Mouse (Mus musculus): ENCODE results near the gene Srrt.

Gene Srrt

GRCm38 (mm10) chr5:137307071-137307912, at the start of gene Srrt:
Gene Srrt, minus strand, starts transcription at chr5:137307674.
- DNase-seq (ENCODE audit: low read depth), result peak; percentile 99

GRCm38 (mm10) chr5:137354091-137354490, 46.6 kb upstream of the Srrt start:
- no peak for DNase-seq (ENCODE audit: low read depth)

DNA sequence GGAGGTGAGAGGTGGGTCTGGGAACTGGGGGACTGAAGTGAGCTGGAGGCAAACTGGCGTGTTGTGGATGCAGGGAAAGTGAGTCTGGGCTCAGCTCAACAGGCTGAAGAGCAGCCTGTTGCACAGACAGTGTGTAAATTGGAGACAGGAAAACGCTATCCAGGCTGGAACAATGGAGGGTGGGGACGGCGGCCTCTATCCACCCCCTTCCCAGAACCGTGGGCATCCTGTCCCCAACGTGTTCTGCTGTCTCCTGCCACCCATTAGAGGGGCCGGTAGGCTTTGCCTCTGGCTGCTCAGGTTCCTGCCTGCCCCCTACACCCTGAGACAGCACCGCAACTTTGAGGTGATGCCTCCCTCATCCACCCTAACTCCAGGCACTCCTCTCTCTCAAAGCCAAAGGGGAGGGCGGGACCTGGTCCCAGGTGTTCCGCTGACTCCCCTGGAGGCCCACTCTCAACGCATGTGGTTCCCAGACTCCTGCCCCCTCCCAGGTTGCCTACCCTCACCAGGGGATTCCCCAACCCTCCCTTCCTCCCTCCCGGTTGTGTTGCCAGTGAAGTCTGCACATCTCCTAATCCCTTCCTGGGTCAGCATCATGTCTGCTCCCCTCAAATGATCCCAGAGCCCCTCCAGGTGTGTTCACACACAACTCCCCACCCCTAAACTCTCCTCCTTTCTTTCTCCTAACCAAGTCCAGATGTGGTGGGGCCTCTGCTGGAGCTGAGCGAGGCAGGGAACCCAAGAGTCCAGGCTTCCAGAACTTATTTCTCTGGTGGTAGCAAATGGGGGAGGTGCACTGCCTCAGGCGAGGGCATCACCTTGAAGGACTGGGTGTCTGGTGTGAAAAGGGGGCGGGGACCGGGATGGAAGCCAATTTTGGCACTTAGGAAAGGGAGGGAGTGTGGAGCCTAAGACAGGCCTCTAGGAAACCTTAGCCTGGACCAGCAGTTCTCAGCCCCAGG, 44.8 kb upstream of the Srrt start:
- DNase-seq (ENCODE audit: low read depth), result no peak

- no peak for DNase-seq (ENCODE audit: low read depth)
Measured at GRCm38 (mm10) chr5:137351394-137351793, 43.9 kb upstream of the Srrt start.

DNA sequence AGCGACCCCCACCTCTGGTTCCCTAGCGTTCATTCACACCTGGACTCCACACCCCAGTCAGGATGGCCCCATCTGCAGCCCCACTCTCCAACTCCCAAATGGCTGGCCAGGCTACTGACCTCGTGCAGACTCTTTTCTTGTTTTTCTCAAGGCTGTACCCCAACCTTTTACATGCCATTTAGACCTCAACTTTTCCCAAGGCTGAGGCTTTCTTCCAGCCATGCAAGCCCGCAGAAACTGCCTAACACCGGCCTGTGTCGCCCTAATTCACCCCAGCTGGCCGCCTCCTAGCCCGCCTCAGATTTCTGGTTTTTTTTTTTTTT, 43.5 kb upstream of the Srrt start:
- DNase-seq (ENCODE audit: low read depth), result no peak

DNA sequence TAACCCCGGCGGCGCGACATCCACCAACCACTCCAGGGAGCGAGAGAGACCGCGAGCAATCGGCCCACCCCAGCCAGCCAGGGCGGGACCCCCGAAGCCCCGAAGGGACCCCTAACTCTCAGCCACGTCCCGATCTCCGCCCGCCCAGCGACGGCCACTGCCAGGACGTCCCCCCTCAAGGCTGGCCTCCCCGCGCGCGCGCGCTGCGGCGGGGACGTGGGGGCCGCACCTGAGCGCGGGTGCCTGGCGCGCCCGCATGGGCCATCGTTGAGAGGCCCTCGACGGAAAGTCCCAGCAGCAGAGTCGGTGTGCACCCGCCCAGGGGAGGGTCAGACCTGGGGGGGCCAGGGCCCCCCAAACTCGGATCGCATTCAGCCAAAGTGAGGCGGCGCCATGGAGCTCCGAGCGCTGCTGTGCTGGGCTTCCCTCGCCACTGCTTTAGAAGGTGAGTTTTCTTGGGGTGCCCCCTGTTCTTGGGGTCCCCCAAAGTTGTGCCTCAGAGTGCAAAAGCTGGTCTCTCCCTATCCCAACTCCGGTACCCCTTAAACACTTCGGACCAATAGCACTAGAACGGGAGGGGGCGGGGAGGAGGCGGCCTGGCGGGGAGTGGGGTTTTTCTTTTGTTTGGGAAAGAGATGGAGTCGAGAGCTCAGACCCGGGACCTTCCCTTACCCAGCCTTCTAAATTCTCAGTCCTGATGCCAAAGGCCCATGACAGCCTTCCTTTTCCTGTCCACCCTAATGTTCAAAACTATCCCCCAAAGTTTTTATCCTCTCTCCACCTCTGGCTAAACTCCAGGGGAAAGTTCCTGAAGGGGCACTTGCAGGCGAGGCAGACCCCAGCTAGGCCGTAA, 43.0 kb upstream of the Srrt start:
- no peak for DNase-seq (ENCODE audit: low read depth)

DNA sequence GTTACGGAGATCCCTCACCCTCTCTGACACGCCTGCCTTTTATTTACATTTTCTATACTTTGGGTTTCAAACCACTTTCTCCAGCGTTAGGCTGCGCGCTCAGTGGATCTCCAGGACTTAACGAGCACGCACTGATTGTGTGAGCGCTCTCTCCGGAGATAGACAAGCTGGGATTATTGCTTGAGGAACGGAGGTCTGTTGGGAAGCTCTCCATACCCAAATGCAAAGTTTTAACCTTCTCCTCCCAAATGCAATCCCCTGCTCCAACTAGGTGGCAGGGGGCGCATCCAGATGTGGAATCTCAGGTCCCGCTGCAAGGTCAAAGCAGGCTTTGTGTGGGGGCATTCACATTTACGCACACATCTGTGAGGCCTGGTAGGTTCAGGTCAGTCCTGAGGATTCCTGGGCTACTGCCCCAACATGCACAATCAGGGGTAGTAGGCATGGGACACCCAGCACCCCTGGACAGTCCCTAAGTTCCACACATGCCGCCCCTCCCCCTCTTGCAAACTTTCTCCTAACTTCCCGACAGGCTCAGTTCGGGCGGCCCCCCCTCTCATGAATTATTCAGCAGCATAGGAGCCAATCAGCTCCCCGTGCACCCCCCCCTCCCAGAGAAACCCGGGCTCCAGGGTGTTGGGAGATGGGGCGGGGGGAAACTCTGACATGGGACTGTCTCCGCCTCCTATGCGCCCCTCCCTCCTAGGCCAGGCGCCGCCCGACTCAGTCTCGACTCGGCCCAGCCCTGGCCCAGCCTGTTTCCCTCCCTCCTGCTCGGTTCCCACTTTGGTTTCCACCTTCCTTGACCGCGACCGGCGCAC, 42.1 kb upstream of the Srrt start, which contains the start of gene Ephb4:
Ephb4 (plus strand) TSS at position 726 of the 821 bp plus-strand sequence.
- DNase-seq (ENCODE audit: low read depth), result no peak

DNA sequence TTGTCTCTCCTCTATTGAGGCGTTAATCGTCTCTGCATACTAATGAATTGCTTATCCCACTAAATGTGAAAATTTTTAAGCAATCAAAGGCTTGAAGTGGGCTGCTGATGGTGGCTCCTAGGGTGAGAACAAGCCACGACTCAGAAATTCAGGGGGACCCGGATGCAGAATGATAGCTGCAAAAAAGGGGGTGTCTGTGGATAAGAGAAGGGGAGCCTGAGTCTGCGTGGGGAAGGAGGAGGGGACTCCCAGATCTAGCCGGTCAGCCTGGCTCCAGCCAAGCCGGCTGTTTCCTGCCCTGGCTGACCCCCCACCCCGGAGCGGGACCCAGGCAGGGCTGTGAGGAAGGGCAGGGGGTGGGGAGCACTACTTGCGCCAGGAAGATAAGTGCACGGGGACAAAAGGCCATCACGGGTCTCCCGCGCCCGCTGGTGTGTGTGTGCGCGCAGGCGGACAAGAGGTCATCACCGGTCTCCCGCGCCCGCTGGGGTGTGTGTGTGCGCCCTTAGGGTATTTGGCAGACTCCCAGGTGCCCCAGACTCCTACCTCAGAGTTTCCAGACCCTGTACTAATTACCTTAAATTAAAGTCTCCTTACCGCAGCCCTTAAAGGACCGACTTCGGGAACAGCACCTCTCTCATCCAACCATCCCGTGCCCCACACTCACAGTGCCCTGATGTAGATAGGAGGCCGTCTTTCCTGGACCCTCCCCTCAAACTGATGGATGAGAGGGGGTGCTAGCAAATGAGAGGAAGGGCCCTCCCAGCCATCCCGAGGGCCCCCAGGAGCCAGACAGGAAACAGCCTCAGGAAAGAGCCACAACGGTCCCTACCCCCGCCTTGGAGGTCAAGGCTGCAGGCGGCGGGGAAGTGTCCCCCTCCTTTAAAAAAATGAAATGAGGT, 41.3 kb upstream of the Srrt start:
- no peak for DNase-seq (ENCODE audit: low read depth)

DNA sequence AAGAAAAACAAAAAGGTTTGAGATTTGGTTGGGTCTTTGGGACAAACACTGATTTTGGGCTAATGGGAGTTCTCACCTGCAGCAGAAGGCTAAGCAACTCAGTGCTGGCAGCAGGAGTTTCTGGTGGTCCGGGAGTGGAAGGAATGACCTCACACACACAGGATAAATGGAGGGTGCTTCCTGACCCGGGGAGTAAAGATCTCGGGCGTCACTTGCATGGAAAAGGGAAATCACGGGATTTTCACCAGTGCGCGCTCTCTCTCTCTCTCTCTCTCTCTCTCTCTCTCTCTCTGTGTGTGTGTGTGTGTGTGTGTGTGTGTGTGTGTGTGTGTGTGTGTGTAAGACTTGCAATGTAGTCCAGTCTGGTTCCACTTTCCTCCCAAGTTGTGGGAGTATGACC, 40.4 kb upstream of the Srrt start:
- no peak for DNase-seq (ENCODE audit: low read depth)

GRCm38 (mm10) chr5:137346983-137347382, 39.5 kb upstream of the Srrt start:
- DNase-seq (ENCODE audit: low read depth), result no peak

DNA sequence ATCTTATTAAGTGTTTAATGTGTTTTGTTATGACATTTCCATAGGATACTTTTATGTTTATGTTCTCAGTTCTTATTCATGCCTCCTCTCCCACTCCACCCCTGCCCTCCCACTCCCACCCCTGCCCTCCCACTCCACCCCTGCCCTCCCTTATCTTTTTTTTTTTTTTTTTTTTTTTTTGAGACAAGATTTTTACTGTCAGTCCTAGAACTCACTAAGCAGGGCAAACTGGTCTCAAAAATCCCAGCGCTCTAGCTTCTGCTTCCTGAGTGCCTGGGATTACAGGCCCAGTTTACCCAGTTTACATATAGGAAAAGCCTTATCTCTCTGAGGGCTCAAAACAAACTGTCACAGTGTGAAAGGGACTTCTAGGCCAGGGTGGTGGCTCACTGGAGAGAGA, 38.9 kb upstream of the Srrt start:
- DNase-seq (ENCODE audit: low read depth), result no peak

DNA sequence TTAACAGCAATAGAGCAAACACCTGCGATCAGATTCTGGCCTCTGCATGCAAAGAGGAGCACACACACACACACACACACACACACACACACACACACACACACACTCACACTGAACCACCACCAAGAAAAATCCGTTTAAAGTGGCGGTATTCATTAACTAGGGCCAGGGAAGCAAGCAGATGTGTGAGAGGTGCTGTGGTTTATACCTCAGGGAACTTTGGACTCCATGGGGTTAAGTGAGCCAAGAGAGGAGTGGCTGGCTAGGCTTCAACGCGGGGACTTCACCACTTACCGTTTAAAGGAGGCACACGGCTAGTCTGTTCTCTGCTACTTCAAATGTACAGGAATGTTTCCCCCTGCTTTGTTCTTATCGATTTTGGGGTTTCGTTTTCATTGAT, 38.3 kb upstream of the Srrt start:
- DNase-seq (ENCODE audit: low read depth), result no peak

GRCm38 (mm10) chr5:137343869-137344268, 36.4 kb upstream of the Srrt start:
- DNase-seq (ENCODE audit: low read depth), result no peak

- DNase-seq (ENCODE audit: low read depth), result no peak
Measured at GRCm38 (mm10) chr5:137343412-137343811, 35.9 kb upstream of the Srrt start.

- DNase-seq (ENCODE audit: low read depth), result no peak
Measured at GRCm38 (mm10) chr5:137342407-137343012, 35.0 kb upstream of the Srrt start.

GRCm38 (mm10) chr5:137340222-137340621, 32.7 kb upstream of the Srrt start:
- DNase-seq (ENCODE audit: low read depth), result no peak

DNA sequence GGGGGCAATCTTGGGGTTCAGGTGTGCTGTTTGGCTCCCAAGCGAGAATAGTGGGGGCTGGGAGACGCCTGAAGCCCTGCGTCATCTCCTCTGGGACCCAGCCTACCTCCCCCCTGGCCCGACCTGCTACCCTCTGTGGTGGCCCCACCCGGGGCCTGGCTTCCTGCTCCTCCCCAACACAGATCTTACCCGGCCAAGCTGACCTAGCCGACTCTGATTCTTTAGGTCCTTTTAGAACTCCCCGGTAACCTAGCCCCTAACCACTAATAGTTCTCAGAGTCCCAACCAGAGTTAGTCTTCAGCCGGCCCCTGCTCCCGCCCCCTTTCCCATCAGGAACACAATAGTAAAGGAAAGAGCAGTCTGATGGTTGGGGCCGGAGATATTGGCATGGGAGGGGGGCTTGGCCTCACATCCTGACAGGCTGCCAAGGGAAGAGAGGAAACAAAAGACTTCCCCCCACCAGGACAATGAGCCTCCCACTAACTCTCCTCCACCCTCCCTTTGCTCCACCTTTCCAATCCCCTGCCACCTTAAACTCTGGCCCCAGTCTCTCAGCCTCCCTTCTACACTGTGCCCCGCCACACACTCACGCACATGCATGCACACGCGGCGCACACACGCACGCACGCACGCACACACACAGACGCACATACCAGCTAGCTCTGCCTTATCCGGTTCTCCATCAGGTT, 32.0 kb upstream of the Srrt start:
- DNase-seq (ENCODE audit: low read depth), result no peak

DNA sequence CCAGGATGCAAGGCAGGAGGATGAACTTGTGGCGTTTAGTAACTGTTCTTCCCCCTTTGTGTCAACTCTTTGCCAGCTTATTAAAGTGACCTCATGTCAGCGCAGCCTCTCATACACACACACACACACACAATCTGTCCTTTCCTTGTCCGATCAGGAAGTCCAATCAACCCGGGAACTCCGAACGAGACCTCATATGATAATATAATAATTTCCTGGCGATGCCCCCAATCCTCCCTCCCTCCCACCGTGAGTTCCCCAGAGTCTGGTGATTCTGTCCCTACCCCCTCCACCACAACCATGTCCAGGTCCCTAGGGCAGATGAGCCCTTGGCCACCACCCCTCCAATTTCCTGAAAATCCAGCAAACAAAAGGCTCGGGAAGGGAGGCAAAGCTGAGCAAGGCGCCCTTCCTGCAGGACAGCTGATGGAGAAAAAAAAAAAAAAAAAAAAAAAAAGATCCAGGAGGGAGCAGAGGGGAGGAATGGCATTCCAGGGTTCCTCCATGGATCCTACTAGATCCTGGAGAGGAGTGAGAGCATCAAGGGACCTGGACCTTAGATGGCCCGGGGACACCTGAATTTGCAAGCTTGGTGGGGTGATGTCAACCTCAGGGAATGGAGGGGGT, 31.3 kb upstream of the Srrt start:
- DNase-seq (ENCODE audit: low read depth), result no peak

DNA sequence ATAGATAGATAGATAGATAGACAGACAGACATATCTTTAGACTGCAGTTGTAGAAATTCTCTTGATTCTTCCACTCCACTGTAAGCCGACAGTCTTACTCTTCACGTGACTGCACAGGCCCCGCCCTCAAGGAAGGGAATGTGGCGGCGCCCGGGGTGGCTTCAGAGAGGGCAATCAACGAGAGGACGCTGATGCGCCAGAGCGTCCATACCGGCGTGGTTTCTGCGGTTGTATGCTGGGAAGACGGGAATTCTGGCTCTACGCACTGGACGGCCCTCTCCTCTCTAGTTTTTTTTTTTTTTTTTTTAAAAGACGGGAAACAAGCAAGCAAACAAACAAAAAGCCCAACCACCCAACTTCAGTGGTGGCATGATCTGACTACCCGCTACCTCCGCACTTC, 30.8 kb upstream of the Srrt start:
- DNase-seq (ENCODE audit: low read depth), result peak; percentile 85
